Mouse (Mus musculus) MEL (cell line): Measurements from ENCODE around the gene Kdm5b.
"Not testable (repeated sequence)": the region's sequence is repeated elsewhere in the genome, so short reads cannot be mapped to it uniquely, and the experiment has no call there.

Experiments
- CHD2 ChIP-seq: IDR thresholded peaks from 2 replicates; pipeline ENCODE4 v1.6.1; 2011; ENCODE audit warnings: low read length, improper control_type of control experiment
- CTCF ChIP-seq, 3 experiments: IDR thresholded peaks in 2 of 3; conservative IDR thresholded peaks in 1 of 3; 2 replicates each; pipeline ENCODE4 v1.5.1; 2011 to 2012; ENCODE audit warnings: low read length in 3 of 3, low read depth in 2 of 3, mild to moderate bottlenecking in 2 of 3, improper control_type of control experiment in 1 of 3, inconsistent platforms in 1 of 3, mixed read lengths in 1 of 3, moderate library complexity in 1 of 3; ENCODE audit not compliant: control insufficient read depth in 1 of 3, insufficient read depth in 1 of 3, poor library complexity in 1 of 3, severe bottlenecking in 1 of 3
- ELF1 ChIP-seq: IDR thresholded peaks from 2 replicates; pipeline ENCODE4 v1.6.1; 2014; ENCODE audit warnings: low read depth, mild to moderate bottlenecking, inconsistent platforms, low read length, improper control_type of control experiment, moderate library complexity
- ETS1 ChIP-seq: IDR thresholded peaks from 2 replicates; pipeline ENCODE4 v1.6.1; 2012; ENCODE audit warnings: low read depth, mild to moderate bottlenecking, inconsistent platforms, low read length, improper control_type of control experiment, moderate library complexity
- GABPA ChIP-seq: IDR thresholded peaks from 2 replicates; pipeline ENCODE4 v1.6.1; 2012; ENCODE audit warnings: low read depth, mild to moderate bottlenecking, inconsistent platforms, low read length, improper control_type of control experiment, moderate library complexity
- GATA1 ChIP-seq: IDR thresholded peaks from 2 replicates; pipeline ENCODE4 v1.6.1; 2011; ENCODE audit warnings: low read depth, low read length, improper control_type of control experiment
- HCFC1 ChIP-seq: IDR thresholded peaks from 2 replicates; pipeline ENCODE4 v1.6.1; 2012; ENCODE audit warnings: low read depth, mild to moderate bottlenecking, inconsistent platforms, low read length, improper control_type of control experiment, moderate library complexity
- MAZ ChIP-seq: IDR thresholded peaks from 2 replicates; pipeline ENCODE4 v1.6.1; 2012; ENCODE audit warnings: low read depth, mild to moderate bottlenecking, inconsistent platforms, low read length, improper control_type of control experiment
- NRF1 ChIP-seq: IDR thresholded peaks from 2 replicates; pipeline ENCODE4 v1.6.1; 2014; ENCODE audit warnings: low read depth, mild to moderate bottlenecking, inconsistent platforms, low read length, improper control_type of control experiment, moderate library complexity; ENCODE audit not compliant: poor library complexity, insufficient read depth, severe bottlenecking
- SIN3A ChIP-seq: IDR thresholded peaks from 2 replicates; pipeline ENCODE4 v1.6.1; 2012; ENCODE audit warnings: low read length, improper control_type of control experiment, inconsistent platforms
- TCF12 ChIP-seq: IDR thresholded peaks from 2 replicates; pipeline ENCODE4 v1.6.1; 2014; ENCODE audit warnings: low read depth, mild to moderate bottlenecking, inconsistent platforms, low read length, improper control_type of control experiment, moderate library complexity
- USF1 ChIP-seq: IDR thresholded peaks from 2 replicates; pipeline ENCODE4 v1.6.1; 2014; ENCODE audit warnings: low read depth, mild to moderate bottlenecking, inconsistent platforms, low read length, improper control_type of control experiment, moderate library complexity
- USF2 ChIP-seq, 2 experiments: IDR thresholded peaks; 2 replicates each; pipeline ENCODE4 v1.6.1; 2011 to 2012; ENCODE audit warnings: improper control_type of control experiment in 2 of 2, low read length in 2 of 2, borderline replicate concordance in 1 of 2, inconsistent platforms in 1 of 2, low read depth in 1 of 2, mild to moderate bottlenecking in 1 of 2; ENCODE audit not compliant: insufficient read depth in 1 of 2
- ZMIZ1 ChIP-seq: IDR thresholded peaks from 2 replicates; pipeline ENCODE4 v1.6.1; 2012; ENCODE audit warnings: low read depth, mild to moderate bottlenecking, inconsistent platforms, low read length, improper control_type of control experiment, moderate library complexity

- TF ChIP-seq SIN3A; CTCF (IDR thresholded peaks at IDR 0.05 in 2 of 3, conservative IDR thresholded peaks at IDR 0.05 in 1 of 3; ENCODE audit: control insufficient read depth in 1 of 3, insufficient read depth in 1 of 3, low read depth in 2 of 3, low read length in 3 of 3, poor library complexity in 1 of 3, severe bottlenecking in 1 of 3); HCFC1; TCF12; ELF1; GATA1; MAZ; USF2 (IDR thresholded peaks at IDR 0.05; ENCODE audit: borderline replicate concordance in 1 of 2, insufficient read depth in 1 of 2, low read depth in 1 of 2, low read length in 2 of 2); ETS1; GABPA; CHD2; NRF1; USF1; ZMIZ1: not testable (repeated sequence)
Measured at GRCm38 (mm10) chr1:134533710-134534109, 26.3 kb upstream of the Kdm5b start.
